Mouse (Mus musculus): ENCODE data around the gene Mthfd2.

The Mthfd2 gene

DNA sequence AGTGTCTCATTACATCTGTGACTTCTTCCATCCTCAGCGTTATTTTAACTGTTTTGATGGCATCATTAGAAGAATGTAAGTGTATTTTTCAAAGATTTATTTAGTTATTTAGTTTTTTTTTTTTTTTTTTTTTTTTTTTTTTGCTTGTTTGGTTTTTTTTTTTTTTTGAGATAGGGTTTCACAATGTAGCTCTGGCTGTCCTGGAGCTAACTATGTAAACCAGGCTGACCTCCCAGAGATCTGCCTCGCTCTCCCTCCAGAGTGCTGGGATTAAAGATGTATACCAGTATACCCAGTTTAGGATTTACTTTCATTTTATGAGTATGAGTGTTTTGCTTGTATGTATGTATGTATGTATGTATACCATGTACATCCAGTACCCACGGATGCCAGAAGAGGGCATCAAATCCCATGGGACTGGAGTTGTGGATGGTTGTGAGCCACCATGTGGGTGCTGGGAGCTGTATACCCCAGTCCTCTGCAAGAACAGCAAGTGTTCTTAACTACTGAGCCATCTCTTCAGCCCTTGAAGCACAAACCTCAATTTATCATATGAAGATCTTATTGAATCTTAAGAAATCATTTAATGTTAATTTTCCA is 2.0 kb upstream of the Mthfd2 start:
- DNase-seq: no peak

DNA sequence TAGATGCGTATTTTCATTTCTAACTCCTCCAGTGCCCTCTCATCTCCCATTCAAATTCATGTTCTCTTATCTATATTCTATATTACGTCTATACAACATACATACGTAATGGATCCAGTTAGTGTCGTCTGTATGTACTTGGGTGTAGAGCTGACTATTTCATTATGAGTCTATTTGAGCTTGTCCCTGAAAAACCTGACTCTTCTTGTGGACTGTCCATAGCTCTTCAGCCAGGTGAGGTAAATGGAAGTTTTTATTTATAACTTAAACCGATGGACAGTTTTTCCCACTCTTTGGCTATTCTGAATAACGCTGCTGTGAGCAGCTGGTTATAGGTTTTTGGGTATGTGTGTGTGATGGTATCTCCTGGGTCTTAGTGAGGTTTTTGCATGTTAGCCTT is 1.1 kb upstream of the Mthfd2 start:
- DNase-seq: no peak

- no peak for DNase-seq
Measured at GRCm38 (mm10) chr6:83326394-83326736, 657 bp upstream of the Mthfd2 start.

GRCm38 (mm10) chr6:83323652-83324419 is 1.9 kb downstream of the Mthfd2 start:
- no peak for DNase-seq

GRCm38 (mm10) chr6:83322794-83323193 is 2.9 kb downstream of the Mthfd2 start:
- DNase-seq: no peak

GRCm38 (mm10) chr6:83321927-83322326 is 3.8 kb downstream of the Mthfd2 start:
- no peak for DNase-seq

GRCm38 (mm10) chr6:83317108-83317741 is 8.5 kb downstream of the Mthfd2 start:
- DNase-seq: peak; percentile 95

DNA sequence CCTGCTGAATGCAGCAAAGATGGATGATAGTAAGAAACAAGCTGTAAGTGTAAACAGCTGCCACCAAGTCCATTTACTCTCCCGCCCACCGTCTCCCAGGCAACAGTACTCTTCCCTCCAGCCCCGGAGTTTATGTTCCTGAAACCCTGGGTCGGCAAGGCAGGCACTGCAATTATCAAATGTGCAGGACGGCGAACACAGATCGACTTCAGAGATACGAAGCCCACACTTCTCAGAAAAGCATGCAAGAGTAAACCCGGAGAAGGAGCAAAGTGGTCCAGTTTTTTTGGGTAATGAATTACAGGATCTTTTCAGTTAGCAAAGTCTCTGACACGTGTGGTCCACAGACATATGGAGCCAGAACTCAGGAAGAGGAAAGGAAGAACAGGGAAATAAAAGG is 9.7 kb downstream of the Mthfd2 start:
- DNase-seq: peak; percentile 17

DNA sequence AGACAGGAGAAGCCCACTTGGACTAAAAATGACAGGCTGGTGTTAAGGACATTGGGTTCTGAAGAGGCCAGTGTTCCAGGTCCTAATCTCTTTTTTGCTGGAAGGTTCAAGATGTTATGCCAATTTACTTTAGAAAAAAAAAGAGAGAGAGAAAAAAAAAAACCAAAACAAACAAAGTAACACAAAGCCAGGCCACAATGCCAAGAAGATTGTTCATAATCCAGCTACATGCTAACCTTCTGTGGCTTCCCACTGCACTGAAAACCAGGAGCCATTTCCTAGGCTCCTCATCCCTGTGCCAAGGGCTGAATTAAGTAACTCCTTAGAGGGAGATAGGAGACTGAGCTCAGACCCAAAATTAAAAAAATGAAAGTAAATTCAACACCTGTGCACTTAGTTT is 10.4 kb downstream of the Mthfd2 start:
- DNase-seq: no peak

- DNase-seq: no peak
Measured at GRCm38 (mm10) chr6:83312514-83312913, 13.2 kb downstream of the Mthfd2 start.

DNA sequence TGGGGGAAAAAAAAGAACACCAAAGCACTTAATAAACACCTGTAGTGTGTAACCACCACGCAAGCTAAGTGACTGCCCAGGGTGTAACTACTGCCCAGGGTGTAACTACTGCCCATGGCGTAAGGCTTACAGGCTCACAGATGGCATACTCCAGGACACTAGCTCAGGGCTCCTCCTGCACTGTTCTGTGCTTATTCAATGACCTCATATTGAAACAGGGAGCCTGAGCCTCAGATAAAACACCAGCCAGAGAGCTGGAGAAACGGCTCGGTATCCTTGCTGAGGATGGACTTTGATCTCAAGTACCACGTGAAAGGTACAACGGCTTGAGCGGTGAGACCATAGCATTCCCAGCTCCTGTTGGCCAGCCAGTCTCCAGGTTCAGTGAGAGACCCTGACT is 13.7 kb downstream of the Mthfd2 start:
- DNase-seq: no peak

GRCm38 (mm10) chr6:83311206-83311605 is 14.5 kb downstream of the Mthfd2 start:
- DNase-seq: no peak

DNA sequence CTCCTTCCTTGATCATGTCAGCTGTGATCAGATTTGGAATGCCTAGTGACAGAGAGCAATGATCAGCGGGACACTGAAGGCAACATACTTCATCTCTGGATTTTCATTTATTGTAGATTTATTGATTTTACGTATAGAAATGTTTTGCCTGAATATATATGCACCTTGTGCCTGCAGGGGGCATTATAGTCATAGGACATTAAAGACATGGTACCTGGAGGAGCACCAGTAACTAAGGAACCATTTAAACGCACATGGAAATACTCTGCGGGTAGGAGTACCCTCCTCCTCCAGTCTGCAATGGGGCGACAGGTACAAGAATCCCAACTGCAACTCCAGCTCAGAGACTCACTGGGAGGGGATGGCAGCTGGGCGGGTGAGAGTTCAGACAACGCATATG is 16.7 kb downstream of the Mthfd2 start:
- DNase-seq: no peak

GRCm38 (mm10) chr6:83302264-83302663 is 23.4 kb downstream of the Mthfd2 start:
- no peak for DNase-seq

DNA sequence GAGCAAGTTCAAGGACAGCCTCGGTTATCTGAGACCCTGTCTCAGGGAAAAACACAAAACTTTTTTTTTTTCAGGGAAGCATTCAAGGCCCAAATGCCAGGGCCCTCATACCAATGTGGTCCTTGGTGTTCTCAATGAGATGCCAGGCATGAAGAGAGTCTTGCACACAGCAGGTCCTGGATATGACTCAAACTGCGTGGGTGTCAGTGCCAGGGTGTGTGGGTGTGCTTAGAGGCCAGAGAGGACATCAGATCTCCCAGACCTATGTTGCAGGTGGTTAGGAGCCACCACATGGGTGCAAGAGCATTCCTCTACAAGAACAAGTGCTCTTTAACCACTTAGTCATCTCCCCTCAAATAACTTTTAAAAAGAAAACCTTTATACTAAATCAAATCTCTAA is 24.4 kb downstream of the Mthfd2 start:
- DNase-seq: no peak

DNA sequence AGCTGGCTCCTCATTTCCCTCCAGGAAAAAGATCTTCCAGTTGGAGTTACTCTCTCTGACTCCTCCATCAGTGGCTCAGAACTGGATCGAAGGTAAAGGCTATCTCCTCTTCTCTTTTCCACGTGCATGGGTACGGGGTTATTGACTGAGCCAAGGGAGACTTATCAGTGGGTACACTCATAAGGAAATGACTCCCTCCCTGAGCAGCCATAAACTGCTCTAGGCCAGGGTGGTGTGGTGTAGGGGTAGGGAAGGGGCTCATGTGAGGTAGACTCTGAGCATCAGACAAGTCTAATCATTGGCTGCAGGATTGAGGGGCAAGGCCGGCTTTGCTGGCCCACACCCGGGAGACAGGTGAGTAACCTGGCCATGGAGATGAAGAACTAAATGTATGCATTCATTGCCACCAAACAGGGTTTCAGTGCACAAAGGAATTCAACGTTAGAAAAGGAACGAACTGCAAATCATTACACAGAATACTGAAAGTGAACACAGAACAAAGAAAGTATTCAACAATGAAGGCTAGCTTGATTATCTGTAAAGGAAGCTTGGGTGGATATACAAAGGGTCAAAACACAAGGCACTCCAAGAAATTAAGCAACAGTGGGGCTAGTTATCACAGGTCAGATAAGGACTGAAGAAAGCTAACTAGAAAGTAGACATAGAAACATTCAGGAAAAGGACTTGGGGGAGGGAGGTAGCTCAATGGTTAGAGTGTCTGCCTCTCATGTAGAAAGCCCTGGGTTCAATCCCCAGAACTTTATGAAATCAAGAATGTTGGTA is 25.1 kb downstream of the Mthfd2 start:
- DNase-seq: no peak

DNA sequence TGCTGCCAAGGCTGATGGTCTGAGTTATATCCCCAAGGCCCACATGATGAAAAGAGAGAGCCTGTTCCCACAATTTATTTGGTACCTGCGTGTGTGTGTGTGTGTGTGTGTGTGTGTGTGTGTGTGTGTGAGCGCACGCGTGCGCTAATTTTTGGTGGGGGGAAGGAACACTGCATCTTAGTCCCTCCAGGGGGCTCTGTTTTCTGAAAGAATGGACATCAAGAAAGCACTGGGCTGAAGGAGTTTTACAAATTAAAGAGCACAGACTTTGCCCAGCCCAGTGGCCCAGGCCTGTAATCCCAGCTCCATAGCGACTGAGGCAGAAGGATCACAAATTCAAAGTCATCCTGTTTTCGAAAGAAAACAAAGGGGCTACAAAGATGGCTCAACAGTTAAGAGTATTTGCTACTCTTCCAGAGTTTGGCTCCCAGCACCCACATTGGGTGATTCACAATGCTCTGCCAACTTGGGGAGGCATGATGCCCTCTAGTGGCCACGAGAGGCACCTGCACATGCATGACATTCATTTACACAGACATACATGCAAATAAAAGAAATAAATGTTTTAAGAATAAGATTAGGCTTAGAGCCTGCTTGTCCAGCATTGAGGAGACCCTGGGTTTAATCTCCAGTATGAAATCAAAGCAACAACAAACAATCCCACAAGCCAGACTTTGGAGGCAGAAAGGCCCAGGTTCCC is 45.3 kb downstream of the Mthfd2 start:
- no peak for DNase-seq

DNA sequence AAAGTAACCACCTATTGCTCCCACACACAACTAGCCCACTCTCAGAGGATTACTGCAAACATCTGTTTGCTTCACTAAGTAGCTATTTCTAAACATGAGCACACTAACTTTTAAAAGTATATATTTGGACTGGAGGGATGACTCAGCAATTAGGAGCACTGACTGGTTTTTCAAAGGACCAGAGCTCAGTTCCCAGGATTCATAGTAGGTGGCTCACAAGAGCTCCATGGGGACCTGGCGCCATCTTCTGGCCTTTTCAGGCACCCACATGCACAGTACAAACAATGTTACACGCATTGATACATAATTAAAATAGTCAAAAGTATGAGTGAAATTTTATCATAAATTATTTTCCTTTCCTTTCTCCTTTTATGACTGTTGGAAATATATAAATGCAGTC is 46.8 kb downstream of the Mthfd2 start:
- no peak for DNase-seq

DNA sequence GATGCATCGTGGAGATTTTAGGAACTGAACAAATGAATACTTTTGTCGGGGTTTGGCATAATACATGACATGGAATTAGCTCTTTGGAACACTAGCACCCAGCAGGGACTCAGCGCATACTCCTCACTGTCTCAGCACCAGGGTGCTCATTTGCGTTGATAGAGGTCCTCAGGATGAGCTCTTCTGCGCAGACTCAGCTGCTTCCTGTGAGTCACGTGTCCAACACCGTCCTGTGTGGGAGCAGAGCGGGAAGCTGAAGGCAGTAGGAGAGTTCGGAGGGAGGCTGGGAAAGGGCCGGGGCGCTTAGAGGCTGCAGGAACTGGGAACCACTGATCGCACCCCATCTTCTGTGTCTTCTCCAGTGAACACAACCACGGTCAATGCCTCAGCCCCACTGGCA is 48.6 kb downstream of the Mthfd2 start:
- DNase-seq: no peak

DNA sequence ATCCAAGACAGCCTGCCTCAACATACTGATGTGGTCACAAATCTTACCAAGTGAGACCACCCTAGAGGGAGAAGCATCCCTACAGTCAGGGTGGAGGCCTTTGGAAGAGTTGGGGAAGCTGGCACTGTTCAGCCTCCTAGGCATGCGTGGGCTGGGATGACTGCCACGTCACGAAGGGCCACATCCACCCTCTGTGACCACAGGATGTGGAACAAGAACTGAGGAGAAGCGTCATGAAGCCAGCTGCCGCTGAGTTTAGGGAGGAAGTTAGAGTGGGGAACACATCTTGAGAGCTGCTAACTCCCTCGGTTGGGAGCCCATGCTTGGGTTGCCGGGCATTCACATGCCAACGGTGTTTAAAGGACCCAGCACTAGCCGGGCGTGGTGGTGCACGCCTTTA is 52.0 kb downstream of the Mthfd2 start:
- DNase-seq: no peak

GRCm38 (mm10) chr6:83268144-83269010 is 57.3 kb downstream of the Mthfd2 start:
- peak; percentile 91 for DNase-seq

DNA sequence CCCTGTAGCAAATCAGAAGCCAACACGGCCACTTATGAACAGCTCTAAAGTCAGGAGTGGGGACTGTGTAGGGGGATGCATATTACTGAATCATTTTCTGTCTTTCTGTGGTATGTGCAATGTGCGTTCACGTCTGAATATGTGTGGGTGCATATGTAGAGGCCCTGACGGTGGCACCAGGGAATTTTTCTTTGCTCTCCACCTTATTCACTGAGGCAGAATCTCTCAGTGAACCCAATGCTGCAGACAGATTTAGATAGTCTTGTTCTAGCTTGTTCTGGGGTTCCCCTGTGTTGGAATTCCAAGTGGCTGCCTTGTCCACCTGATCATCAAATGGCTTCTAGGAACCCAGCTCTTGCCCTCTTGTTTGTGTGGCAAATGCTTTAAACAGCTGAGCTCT is 58.1 kb downstream of the Mthfd2 start:
- no peak for DNase-seq

All from right cerebral cortex, adult 18-20 months (tissue).